Mouse (Mus musculus): ENCODE results near the gene Slc1a7. TPM values are rescaled to one million over a fixed set of nuclear protein-coding genes. Genes with fewer than 3 reads are reported as not detected.

The Slc1a7 gene
- polyA plus RNA-seq (2015; fragmentation: Illumina TruSeq; extraction: RNeasy Lipid Tissue Mini Kit (QIAGEN cat#74804); ENCODE audit: insufficient read depth, low read depth, low replicate concordance): 0.26 TPM

GRCm38 (mm10) chr4:107967966-107968682 lies at the start of gene Slc1a7:
TSS of gene Slc1a7 (plus strand) at chr4:107968332.

GRCm38 (mm10) chr4:107923145-107923802 lies 44.9 kb upstream of the Slc1a7 start, which contains the start of gene Cpt2:
TSS of gene Cpt2 (minus strand) at chr4:107923610.

Other genes starting within 250 kb of the Slc1a7 start
- gene Lrp8, start 166.1 kb upstream of the Slc1a7 start, polyA plus RNA-seq (2015; fragmentation: Illumina TruSeq; extraction: RNeasy Lipid Tissue Mini Kit (QIAGEN cat#74804); ENCODE audit: insufficient read depth, low read depth, low replicate concordance): 1.6 TPM
- 17.0 TPM for gene Magoh, start 88.6 kb upstream of the Slc1a7 start, polyA plus RNA-seq (2015; fragmentation: Illumina TruSeq; extraction: RNeasy Lipid Tissue Mini Kit (QIAGEN cat#74804); ENCODE audit: insufficient read depth, low read depth, low replicate concordance)
- 24.7 TPM for gene 0610037L13Rik, start 78.5 kb upstream of the Slc1a7 start, polyA plus RNA-seq (2015; fragmentation: Illumina TruSeq; extraction: RNeasy Lipid Tissue Mini Kit (QIAGEN cat#74804); ENCODE audit: insufficient read depth, low read depth, low replicate concordance)
- gene Cpt2, start 44.7 kb upstream of the Slc1a7 start, polyA plus RNA-seq (2015; fragmentation: Illumina TruSeq; extraction: RNeasy Lipid Tissue Mini Kit (QIAGEN cat#74804); ENCODE audit: insufficient read depth, low read depth, low replicate concordance): 12.1 TPM
- 10.8 TPM for gene Podn, start 128.1 kb downstream of the Slc1a7 start, polyA plus RNA-seq (2015; fragmentation: Illumina TruSeq; extraction: RNeasy Lipid Tissue Mini Kit (QIAGEN cat#74804); ENCODE audit: insufficient read depth, low read depth, low replicate concordance)
- gene Scp2, start 176.7 kb downstream of the Slc1a7 start, polyA plus RNA-seq (2015; fragmentation: Illumina TruSeq; extraction: RNeasy Lipid Tissue Mini Kit (QIAGEN cat#74804); ENCODE audit: insufficient read depth, low read depth, low replicate concordance): 60.6 TPM
- gene Echdc2, start 197.1 kb downstream of the Slc1a7 start, polyA plus RNA-seq (2015; fragmentation: Illumina TruSeq; extraction: RNeasy Lipid Tissue Mini Kit (QIAGEN cat#74804); ENCODE audit: insufficient read depth, low read depth, low replicate concordance): 145 TPM
- not detected for gene Zyg11a, start 249.7 kb downstream of the Slc1a7 start, polyA plus RNA-seq (2015; fragmentation: Illumina TruSeq; extraction: RNeasy Lipid Tissue Mini Kit (QIAGEN cat#74804); ENCODE audit: insufficient read depth, low read depth, low replicate concordance)

All from pancreas, adult 10 weeks (tissue).